Mouse (Mus musculus) MEL (cell line): ENCODE results near the gene Chst8. TPM values are rescaled to one million over a fixed set of nuclear protein-coding genes. Genes with fewer than 3 reads are reported as not detected.

Source experiments
- DNase-seq: peaks from one replicate; pipeline ENCODE4 v3.0.0; 2011; ENCODE audit warnings: low read depth, low spot score
- H3K27ac ChIP-seq: 2 replicates; pipeline ENCODE4 v1.5.1; 2012; ENCODE audit warnings: low read depth, mild to moderate bottlenecking, control low read depth, low read length, moderate library complexity; ENCODE audit not compliant: control insufficient read depth
- H3K27me3 ChIP-seq, 2 experiments: fragments of 150-350 bp in 1 of 2; sonication (generic) in 1 of 2; 2 replicates each; pipeline ENCODE4 v1.6.1; 2012; ENCODE audit warnings: low read length in 2 of 2, mild to moderate bottlenecking in 2 of 2, improper control_type of control experiment in 1 of 2, moderate library complexity in 1 of 2; ENCODE audit not compliant: insufficient read depth in 2 of 2, control insufficient read depth in 1 of 2
- H3K36me3 ChIP-seq, 2 experiments: 2 replicates each; pipeline ENCODE4 v1.6.1; 2012 to 2014; ENCODE audit warnings: low read length in 2 of 2, improper control_type of control experiment in 1 of 2, inconsistent platforms in 1 of 2, mild to moderate bottlenecking in 1 of 2; ENCODE audit not compliant: insufficient read depth in 2 of 2, control insufficient read depth in 1 of 2
- H3K4me1 ChIP-seq, 2 experiments: fragments of 150-350 bp in 1 of 2; sonication (generic) in 1 of 2; 2 replicates each; pipeline ENCODE4 v1.6.1; 2012; ENCODE audit warnings: low read length in 2 of 2, improper control_type of control experiment in 1 of 2, mild to moderate bottlenecking in 1 of 2; ENCODE audit not compliant: insufficient read depth in 2 of 2, control insufficient read depth in 1 of 2
- H3K4me3 ChIP-seq, 2 experiments: fragments of 150-350 bp in 1 of 2; sonication (generic) in 1 of 2; 2 replicates each; pipeline ENCODE4 v1.5.1; 2012; ENCODE audit warnings: low read depth in 2 of 2, low read length in 2 of 2, mild to moderate bottlenecking in 2 of 2, moderate library complexity in 2 of 2, control low read depth in 1 of 2, improper control_type of control experiment in 1 of 2; ENCODE audit not compliant: control insufficient read depth in 1 of 2, insufficient read depth in 1 of 2
- H3K79me2 ChIP-seq: 2 replicates; pipeline ENCODE4 v1.6.1; 2012; ENCODE audit warnings: mild to moderate bottlenecking, low read length, moderate library complexity; ENCODE audit not compliant: control insufficient read depth, poor library complexity, insufficient read depth
- H3K9ac ChIP-seq: 2 replicates; pipeline ENCODE4 v1.6.1; 2012; ENCODE audit warnings: low read depth, mild to moderate bottlenecking, control low read depth, low read length, moderate library complexity; ENCODE audit not compliant: control insufficient read depth, poor library complexity, severe bottlenecking
- H3K9me3 ChIP-seq: fragments of 150-350 bp; sonication (generic); replicated peaks from 2 replicates; pipeline ENCODE4 v1.6.1; 2012; ENCODE audit warnings: mild to moderate bottlenecking, low read length, improper control_type of control experiment, moderate library complexity; ENCODE audit not compliant: insufficient read depth
- BHLHE40 ChIP-seq: IDR thresholded peaks from 2 replicates; pipeline ENCODE4 v1.6.1; 2012; ENCODE audit warnings: low read depth, mild to moderate bottlenecking, inconsistent platforms, low read length, improper control_type of control experiment, borderline replicate concordance
- CHD1 ChIP-seq: IDR thresholded peaks from 2 replicates; pipeline ENCODE4 v1.6.1; 2012; ENCODE audit warnings: low read depth, mild to moderate bottlenecking, inconsistent platforms, low read length, improper control_type of control experiment
- CHD2 ChIP-seq: IDR thresholded peaks from 2 replicates; pipeline ENCODE4 v1.6.1; 2011; ENCODE audit warnings: low read length, improper control_type of control experiment
- CTCF ChIP-seq, 3 experiments: IDR thresholded peaks in 2 of 3; conservative IDR thresholded peaks in 1 of 3; 2 replicates each; pipeline ENCODE4 v1.5.1; 2011 to 2012; ENCODE audit warnings: low read length in 3 of 3, low read depth in 2 of 3, mild to moderate bottlenecking in 2 of 3, improper control_type of control experiment in 1 of 3, inconsistent platforms in 1 of 3, mixed read lengths in 1 of 3, moderate library complexity in 1 of 3; ENCODE audit not compliant: control insufficient read depth in 1 of 3, insufficient read depth in 1 of 3, poor library complexity in 1 of 3, severe bottlenecking in 1 of 3
- E2F4 ChIP-seq: IDR thresholded peaks from 2 replicates; pipeline ENCODE4 v1.6.1; 2011; ENCODE audit warnings: low read depth, low read length, improper control_type of control experiment, borderline replicate concordance
- ELF1 ChIP-seq: IDR thresholded peaks from 2 replicates; pipeline ENCODE4 v1.6.1; 2014; ENCODE audit warnings: low read depth, mild to moderate bottlenecking, inconsistent platforms, low read length, improper control_type of control experiment, moderate library complexity
- ETS1 ChIP-seq: IDR thresholded peaks from 2 replicates; pipeline ENCODE4 v1.6.1; 2012; ENCODE audit warnings: low read depth, mild to moderate bottlenecking, inconsistent platforms, low read length, improper control_type of control experiment, moderate library complexity
- GATA1 ChIP-seq: IDR thresholded peaks from 2 replicates; pipeline ENCODE4 v1.6.1; 2011; ENCODE audit warnings: low read depth, low read length, improper control_type of control experiment
- KAT2A ChIP-seq: conservative IDR thresholded peaks from 2 replicates; pipeline ENCODE4 v1.6.1; 2012; ENCODE audit warnings: low read depth, low read length, improper control_type of control experiment, inconsistent platforms
- MAFK ChIP-seq: IDR thresholded peaks from 2 replicates; pipeline ENCODE4 v1.6.1; 2011; ENCODE audit warnings: low read depth, mild to moderate bottlenecking, low read length, improper control_type of control experiment, borderline replicate concordance
- MAX ChIP-seq: IDR thresholded peaks from 2 replicates; pipeline ENCODE4 v1.6.1; 2011; ENCODE audit warnings: low read length, improper control_type of control experiment
- MEF2A ChIP-seq: IDR thresholded peaks from 2 replicates; pipeline ENCODE4 v1.6.1; 2014; ENCODE audit warnings: low read depth, mild to moderate bottlenecking, inconsistent platforms, low read length, improper control_type of control experiment; ENCODE audit not compliant: poor library complexity, insufficient replicate concordance, severe bottlenecking; ENCODE audit errors: extremely low read depth
- MXI1 ChIP-seq: IDR thresholded peaks from 2 replicates; pipeline ENCODE4 v1.6.1; 2011; ENCODE audit warnings: mild to moderate bottlenecking, low read depth, low read length, improper control_type of control experiment
- MYB ChIP-seq: IDR thresholded peaks from 2 replicates; pipeline ENCODE4 v1.6.1; 2011; ENCODE audit warnings: mild to moderate bottlenecking, low read depth, low read length, improper control_type of control experiment
- NELFE ChIP-seq: IDR thresholded peaks from 2 replicates; pipeline ENCODE4 v1.6.1; 2011; ENCODE audit warnings: low read depth, low read length, improper control_type of control experiment
- POLR2AphosphoS5 ChIP-seq: IDR thresholded peaks from 2 replicates; pipeline ENCODE4 v1.6.1; 2012; ENCODE audit warnings: low read depth, borderline replicate concordance, mild to moderate bottlenecking, inconsistent platforms, low read length, moderate library complexity, mixed read lengths
- RAD21 ChIP-seq: IDR thresholded peaks from 2 replicates; pipeline ENCODE4 v1.6.1; 2011; ENCODE audit warnings: mild to moderate bottlenecking, low read depth, low read length, improper control_type of control experiment
- RCOR1 ChIP-seq: IDR thresholded peaks from 2 replicates; pipeline ENCODE4 v1.6.1; 2012; ENCODE audit warnings: low read depth, mild to moderate bottlenecking, inconsistent platforms, low read length, improper control_type of control experiment
- SIN3A ChIP-seq: IDR thresholded peaks from 2 replicates; pipeline ENCODE4 v1.6.1; 2012; ENCODE audit warnings: low read length, improper control_type of control experiment, inconsistent platforms
- TAL1 ChIP-seq: IDR thresholded peaks from 2 replicates; pipeline ENCODE4 v1.6.1; 2012; ENCODE audit warnings: mild to moderate bottlenecking, inconsistent platforms, low read length, moderate library complexity, mixed read lengths
- TBP ChIP-seq: IDR thresholded peaks from 2 replicates; pipeline ENCODE4 v1.8.0; 2011; ENCODE audit warnings: low read depth, low read length, improper control_type of control experiment
- UBTF ChIP-seq: IDR thresholded peaks from 2 replicates; pipeline ENCODE4 v1.6.1; 2012; ENCODE audit warnings: low read depth, mild to moderate bottlenecking, inconsistent platforms, low read length, improper control_type of control experiment, moderate library complexity, borderline replicate concordance; ENCODE audit not compliant: insufficient read depth
- ZKSCAN1 ChIP-seq: IDR thresholded peaks from 2 replicates; pipeline ENCODE4 v1.6.1; 2012; ENCODE audit warnings: low read depth, mild to moderate bottlenecking, inconsistent platforms, low read length, improper control_type of control experiment, moderate library complexity
- ZMIZ1 ChIP-seq: IDR thresholded peaks from 2 replicates; pipeline ENCODE4 v1.6.1; 2012; ENCODE audit warnings: low read depth, mild to moderate bottlenecking, inconsistent platforms, low read length, improper control_type of control experiment, moderate library complexity
- ZNF384 ChIP-seq: IDR thresholded peaks from 2 replicates; pipeline ENCODE4 v1.6.1; 2012; ENCODE audit warnings: low read depth, mild to moderate bottlenecking, inconsistent platforms, low read length, improper control_type of control experiment
- polyA plus RNA-seq, 2 experiments: library from polyadenylated mRNA; stranded (reverse) in 1 of 2; unstranded in 1 of 2; fragments of >175 nt in 1 of 2; fragments of >200 nt in 1 of 2; gene quantifications; 2 replicates each; pipeline versions ENCODE4 v1.2.1 to v1.2.4; 2012; ENCODE audit warnings: low replicate concordance in 2 of 2, low read depth in 1 of 2; ENCODE audit not compliant: insufficient read length in 2 of 2, insufficient read depth in 1 of 2, missing spikeins in 1 of 2
- total RNA-seq: library from RNA; depleted of rRNA; stranded (reverse); fragments of 300-350 nt; gene quantifications from 2 replicates; pipeline ENCODE4 v1.2.3, GENCODE M21; 2012

Chst8 gene
- total and polyA plus RNA-seq, 3 experiments = not detected

DNA sequence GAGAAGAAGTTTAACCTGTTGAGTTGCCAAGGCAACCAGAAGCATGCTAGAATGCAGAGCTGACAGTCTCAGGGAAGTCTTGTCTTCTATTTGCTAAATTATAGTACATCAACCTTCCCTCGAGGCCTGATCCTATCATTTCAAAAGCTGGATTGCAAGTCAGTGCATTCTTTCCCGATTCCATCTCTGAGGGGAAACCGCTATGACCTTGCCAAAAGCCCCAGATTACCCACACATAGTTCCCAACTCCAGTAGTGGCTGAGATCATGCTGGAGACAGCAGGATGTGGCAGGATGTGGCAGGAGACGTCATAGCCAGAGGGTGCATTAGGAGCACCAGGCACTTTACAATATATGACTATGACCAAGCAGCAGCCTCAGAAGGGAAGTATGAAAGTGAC, 87.3 kb downstream of the Chst8 start:
- TF ChIP-seq MAFK (no peak), MYB (no peak), ZNF384 (no peak), RCOR1 (no peak), POLR2AphosphoS5 (no peak), CHD2 (no peak), ZMIZ1 (no peak), TAL1 (no peak), CHD1 (no peak), ZKSCAN1 (no peak), MAX (no peak), KAT2A (no peak), RAD21 (no peak), E2F4 (no peak), TBP (no peak), CTCF (IDR thresholded peaks at IDR 0.05 in 2 of 3, conservative IDR thresholded peaks at IDR 0.05 in 1 of 3; ENCODE audit: control insufficient read depth in 1 of 3, insufficient read depth in 1 of 3, low read depth in 2 of 3, low read length in 3 of 3, poor library complexity in 1 of 3, severe bottlenecking in 1 of 3) (no peak), GATA1 (no peak), NELFE (no peak)
- no peak overlapping the region for H3K27ac ChIP-seq
- H3K9ac ChIP-seq = no peak overlapping the region
- H3K9me3 ChIP-seq = no peaks in the 10 kb centered on the region
- no peak overlapping the region for H3K4me3 ChIP-seq
- no peaks in the 10 kb centered on the region for H3K4me1 ChIP-seq
- no peaks in the 10 kb centered on the region for H3K27me3 ChIP-seq
- no peak for DNase-seq
- H3K79me2 ChIP-seq = no peaks in the 10 kb centered on the region
- H3K36me3 ChIP-seq = no peaks in the 10 kb centered on the region

- H3K9me3 ChIP-seq = no peaks in the 10 kb centered on the region
- TF ChIP-seq MXI1 (no peak), MEF2A (no peak), CHD2 (no peak), ETS1 (no peak), SIN3A (no peak), UBTF (no peak), GATA1 (no peak), RAD21 (no peak), BHLHE40 (no peak), ELF1 (no peak)
- no peak overlapping the region for H3K4me3 ChIP-seq
- no peaks in the 10 kb centered on the region for H3K79me2 ChIP-seq
- no peak overlapping the region for H3K9ac ChIP-seq
- DNase-seq = no peak
- H3K36me3 ChIP-seq = no peaks in the 10 kb centered on the region
- no peak overlapping the region for H3K27ac ChIP-seq
- H3K4me1 ChIP-seq = no peaks in the 10 kb centered on the region
- H3K27me3 ChIP-seq = no peaks in the 10 kb centered on the region
Measured at GRCm38 (mm10) chr7:34722551-34723230, 89.8 kb downstream of the Chst8 start.
